Mouse (Mus musculus): Measurements from ENCODE around the gene R3hdm4.

DNA sequence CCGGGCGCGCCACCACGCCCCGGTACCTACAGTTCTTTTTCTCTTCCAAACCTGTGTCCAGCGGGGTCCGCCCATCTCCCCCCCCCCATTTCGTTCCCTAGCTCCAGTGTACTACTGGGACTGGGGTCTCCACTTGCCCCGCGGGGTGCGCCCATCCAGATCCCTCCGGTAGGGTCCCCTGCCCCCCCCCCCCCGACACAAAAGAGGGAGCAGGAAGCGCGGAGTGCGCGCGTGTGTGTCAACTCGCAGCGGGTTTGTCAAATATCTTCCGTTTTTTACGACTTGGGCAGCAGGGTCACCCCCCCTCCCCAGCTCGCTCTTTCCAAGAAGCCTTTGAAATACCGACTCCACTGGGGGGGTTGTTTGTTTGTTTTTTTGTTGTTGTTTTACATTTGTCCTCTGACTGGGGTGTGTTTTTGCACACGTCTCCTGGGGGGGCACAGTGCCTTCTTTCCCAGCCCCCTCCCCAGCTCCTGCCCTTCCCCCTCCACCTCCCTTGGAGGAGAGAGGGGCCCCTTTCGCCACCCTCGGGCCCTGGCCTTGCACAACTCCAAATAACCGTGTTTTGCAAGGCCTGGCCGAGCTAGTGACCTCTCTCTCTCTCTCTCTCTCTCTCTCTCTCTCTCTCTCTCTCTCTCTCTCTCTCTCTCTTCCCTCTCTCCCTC is 7.2 kb upstream of the R3hdm4 start:
- TF ChIP-seq POLR2A (IDR thresholded peaks at IDR 0.05; ENCODE audit: borderline replicate concordance, insufficient read depth, low read length) (no peak), CTCF (IDR thresholded peaks at IDR 0.05; ENCODE audit: borderline replicate concordance, insufficient read depth, low read depth, low read length) (no peak)

Measured in cerebellum, adult 2 months (tissue).